Mouse (Mus musculus) retina, postnatal 7 days (tissue): ENCODE measurements around the gene Hes7.

Source experiments
- DNase-seq: peaks from one replicate; pipeline ENCODE4 v3.0.0-alpha.2; 2012; ENCODE audit warnings: low read depth, low spot score

The Hes7 gene

DNA sequence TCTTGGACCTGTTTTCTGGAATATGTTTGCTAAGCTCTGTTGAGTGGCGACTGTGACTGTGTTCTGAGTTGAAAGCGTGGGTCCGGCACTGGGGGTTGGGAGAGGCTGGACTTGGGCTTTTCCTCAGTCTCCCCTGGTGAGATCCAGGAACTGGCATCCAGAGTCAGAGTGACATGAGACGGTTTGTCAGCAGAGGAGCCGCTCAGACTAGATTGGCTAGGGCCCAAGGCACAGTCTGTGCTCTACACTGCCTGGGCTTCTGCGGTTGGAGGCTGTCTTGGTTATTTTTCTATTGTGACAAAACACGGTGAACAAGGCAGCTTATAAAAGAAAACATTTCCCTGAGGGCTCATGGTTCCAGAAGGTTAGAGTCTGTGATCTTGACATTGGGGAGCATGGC lies 27.3 kb downstream of the Hes7 start:
- DNase-seq = no peak

DNA sequence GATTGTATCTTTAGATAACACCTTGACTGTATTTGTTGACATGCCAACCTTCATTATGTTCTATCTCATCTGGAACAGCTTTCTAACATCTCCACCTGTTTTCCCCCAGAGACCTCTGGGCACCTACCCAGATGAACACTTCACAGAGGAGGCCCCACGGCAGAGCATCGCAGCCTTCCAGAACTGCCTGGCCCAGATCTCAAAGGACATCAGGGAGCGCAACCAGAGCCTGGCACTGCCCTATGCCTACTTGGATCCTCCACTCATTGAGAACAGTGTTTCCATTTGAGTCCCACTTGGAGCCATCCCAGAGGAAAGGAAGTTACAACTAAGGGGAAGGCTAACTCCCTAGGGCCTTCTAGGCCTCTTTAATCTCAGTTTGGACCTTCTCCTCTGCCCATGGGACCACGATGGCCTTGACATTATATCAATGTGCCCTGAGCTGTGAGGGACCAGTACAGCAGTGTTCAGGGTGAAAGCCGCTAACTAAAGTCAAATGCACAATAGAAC lies 28.3 kb downstream of the Hes7 start:
- DNase-seq = no peak

DNA sequence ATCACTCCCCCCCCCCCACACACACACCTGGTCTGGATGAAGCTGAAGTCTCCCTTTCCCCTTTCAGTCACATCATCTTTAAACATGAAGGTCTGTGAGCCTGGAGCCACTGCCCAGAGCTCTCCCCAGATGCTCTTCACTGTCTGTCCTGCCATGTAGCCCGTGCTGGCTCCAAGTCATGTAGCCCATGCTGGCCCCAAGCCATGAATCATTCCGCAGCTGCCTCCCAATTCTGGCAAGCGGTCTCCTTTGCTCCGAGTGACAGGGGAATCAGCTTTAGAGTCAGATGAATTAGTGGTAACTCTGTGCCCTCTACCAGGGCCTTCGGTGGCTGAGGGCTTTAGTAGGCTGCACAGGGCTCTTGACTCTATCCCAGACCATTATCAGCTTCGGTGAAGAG lies 29.5 kb downstream of the Hes7 start:
- no peak for DNase-seq

DNA sequence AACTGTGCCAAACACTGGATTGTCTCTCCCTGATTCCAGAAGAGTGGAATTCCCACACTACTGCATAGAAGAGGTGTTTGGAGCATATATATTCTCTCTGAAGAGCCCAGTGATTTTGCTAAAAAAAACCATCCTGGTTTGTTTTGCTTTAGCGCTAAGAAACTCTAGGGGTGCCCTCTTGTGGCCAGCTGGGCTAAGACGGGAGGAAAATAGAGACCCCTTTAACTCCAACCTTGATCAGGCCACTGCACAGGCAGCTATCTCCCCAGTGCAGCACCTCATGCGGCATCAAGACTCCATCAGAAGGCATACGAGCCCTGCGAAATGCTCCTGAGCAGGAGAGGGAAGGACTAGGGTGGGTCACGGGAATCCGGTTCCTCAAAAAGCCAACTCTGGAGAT lies 30.2 kb downstream of the Hes7 start:
- peak; percentile 49 for DNase-seq

DNA sequence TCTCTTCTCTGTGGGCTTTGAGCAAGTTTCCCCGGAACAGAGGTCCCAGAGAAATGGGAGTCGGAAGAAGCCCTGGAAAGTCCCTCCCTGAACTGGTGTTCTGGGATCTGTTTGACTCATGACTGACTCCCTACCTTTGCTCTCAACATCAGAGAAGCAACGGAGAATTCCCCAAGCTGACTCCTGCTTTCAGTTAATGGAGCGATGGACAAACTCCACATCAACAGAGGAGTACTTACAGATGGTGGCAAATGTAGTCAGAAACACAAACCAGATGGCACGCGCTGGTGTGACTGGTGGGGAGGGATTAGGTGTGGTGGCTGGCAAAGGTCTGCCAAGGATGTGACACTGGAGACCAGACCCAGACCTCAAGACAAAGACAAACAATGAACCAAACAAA lies 30.8 kb downstream of the Hes7 start:
- no peak for DNase-seq

DNA sequence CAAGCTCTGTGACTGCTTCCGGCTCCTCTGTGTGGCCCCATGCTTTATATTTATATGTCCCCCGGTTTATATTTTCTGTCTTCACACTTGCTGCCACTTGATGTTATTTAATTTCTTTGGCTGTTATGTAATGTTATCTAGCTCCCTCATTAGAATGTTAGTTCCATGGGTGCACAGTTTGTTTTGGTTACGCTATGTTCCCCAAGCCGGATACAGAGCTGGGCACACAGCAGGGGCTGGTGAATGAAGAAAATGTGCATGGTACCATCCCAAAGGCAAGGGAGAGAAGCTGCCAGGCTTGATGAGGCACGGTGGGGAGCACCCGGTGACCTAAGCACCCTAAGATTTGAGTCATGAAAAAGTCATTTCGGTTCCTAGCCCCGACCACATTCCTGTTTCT lies 33.6 kb downstream of the Hes7 start:
- no peak for DNase-seq

DNA sequence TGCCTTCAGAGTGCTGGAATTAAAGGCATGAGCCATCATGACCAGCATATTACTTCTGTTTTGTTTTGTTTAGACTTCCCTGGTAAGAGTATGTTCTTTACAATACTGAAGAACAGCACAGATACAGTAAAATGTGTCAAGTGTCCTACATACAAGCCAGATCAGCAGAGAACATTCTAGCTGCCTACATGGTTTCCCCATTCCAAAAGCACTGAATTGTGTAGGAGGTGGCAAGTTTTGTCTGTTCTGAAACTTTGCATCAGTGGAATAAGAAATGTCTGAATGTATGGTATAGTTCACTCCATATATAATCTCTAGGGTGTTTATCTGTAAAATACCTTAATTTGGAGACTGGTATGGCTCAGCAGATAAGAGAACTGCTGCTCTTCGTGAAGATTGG lies 35.1 kb downstream of the Hes7 start:
- DNase-seq = no peak

DNA sequence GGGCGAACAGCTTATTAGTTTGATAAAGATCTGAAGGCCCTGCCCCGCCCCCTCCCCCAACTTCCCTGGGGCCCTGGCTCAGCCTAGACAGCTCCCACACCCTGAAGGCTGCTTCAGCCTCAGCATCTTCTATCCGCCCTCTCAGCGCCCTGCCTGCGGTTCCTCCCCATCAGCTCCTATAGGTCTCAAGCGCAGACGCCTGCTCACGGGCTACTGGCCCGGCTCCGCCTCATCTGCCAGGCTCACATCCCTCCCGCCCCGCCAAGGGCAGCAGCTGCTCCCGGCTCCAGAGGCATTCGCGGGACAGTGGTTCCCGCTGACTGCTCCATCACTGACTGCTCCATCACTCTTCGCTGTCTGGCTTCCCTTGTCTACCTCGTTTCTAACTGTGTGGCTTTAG lies 36.6 kb downstream of the Hes7 start, which contains the start of gene Alox12b:
TSS of gene Alox12b (plus strand) at position 190 of the 400 bp plus-strand sequence.
- no peak for DNase-seq

DNA sequence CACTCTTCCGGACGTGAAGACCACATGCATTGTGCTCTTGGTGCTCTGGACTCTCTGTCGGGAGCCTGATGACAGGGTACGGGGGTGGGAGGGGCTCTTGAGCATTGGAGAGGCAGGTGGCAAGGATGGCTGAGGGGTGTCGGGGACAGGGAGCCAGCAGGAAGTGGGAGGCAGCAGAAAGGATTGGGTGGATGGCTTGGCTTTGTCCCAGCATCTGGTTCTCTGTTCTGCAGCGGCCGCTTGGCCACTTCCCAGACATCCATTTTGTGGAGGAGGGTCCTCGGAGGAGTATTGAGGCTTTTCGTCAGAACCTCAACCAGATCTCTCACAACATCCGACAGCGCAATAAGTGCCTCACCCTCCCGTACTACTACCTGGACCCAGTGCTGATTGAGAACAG lies 49.1 kb downstream of the Hes7 start:
- no peak for DNase-seq

DNA sequence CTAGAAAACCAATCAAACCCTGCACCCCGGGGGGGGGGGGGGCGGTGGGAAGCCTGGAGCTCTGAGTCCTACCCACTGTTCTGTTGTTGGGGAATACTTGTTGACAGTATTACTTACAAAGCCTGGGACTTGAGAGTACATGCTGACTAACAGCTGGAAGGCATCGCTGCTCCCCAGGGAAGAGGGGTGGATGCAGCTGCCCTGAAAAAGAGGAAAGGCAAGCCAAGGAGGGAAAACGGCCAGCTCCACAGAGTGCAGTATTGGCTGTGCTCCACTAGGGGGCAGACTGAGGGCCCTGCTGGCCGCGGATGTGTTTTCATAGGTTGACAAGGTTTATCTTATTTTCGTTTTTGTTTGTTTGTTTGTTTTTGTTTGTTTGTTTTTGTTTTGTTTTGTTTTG lies 51.4 kb downstream of the Hes7 start:
- peak; percentile 33 for DNase-seq

DNA sequence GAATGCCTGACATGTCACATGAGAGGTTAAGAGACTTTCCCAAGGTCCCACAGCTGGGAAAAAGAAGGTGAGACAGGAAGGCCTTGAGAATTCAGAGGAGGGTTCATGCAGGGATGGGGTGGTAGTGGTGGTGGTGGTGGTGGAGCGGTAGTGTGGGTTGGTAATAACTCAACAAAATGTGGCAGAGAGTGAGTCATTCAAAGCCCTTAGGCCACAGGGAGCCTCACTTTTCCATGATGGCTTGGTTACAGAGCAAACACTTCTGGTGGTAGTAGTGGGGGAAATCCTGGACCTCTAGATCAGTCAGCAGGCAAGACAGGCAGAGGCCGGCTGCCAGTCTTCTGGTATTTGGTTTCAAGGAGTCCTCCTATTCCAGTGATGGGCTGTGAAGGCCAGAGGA lies 52.4 kb downstream of the Hes7 start:
- DNase-seq = no peak
